Mouse (Mus musculus) megakaryocyte, adult 5-6 weeks (primary cell): ENCODE measurements around the gene Mfge8. TPM values are rescaled to one million over a fixed set of nuclear protein-coding genes. Genes with fewer than 3 reads are reported as not detected.

ENCODE experiments used
- ATAC-seq: 2 replicates; pipeline ENCODE4 v1.8.0; 2016; ENCODE audit warnings: mild to moderate bottlenecking, inconsistent platforms; ENCODE audit not compliant: poor library complexity, severe bottlenecking
- total RNA-seq, 2 experiments: library from RNA; stranded (forward) in 1 of 2; stranded (reverse) in 1 of 2; fragments of 153-499, 151-499 nt in 1 of 2; fragments of 221-1000, 200-1000 nt in 1 of 2; gene quantifications; 2 replicates each; pipeline versions ENCODE4 v1.2.3 to v1.2.4; 2015 to 2017

The Mfge8 gene
- total RNA-seq, 2 experiments from 2014 or later, result 9.2 to 10.5 TPM

- no peak for ATAC-seq
Observed at GRCm38 (mm10) chr7:79130385-79130784, 18.5 kb downstream of the Mfge8 start.

DNA sequence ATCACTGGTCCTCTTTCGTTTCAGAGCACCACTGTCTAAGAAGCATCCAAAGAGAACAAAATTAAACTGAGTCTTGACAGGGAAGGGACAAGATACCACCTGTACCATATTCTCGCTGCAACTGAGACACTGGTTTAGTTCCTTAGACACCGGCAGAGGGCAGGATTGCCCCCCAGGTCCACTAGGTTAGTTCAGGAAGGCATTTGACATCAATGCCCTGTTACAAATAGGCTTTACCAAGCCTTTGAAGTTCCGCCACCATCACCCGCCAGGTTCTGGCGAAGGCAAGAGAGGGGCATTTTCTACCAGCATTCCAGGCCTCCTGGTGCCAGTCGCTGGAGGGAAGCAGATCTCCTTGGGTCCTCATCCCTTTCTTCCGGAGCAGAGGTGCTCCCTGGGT is 19.0 kb downstream of the Mfge8 start:
- no peak for ATAC-seq

GRCm38 (mm10) chr7:79123465-79123864 is 25.4 kb downstream of the Mfge8 start:
- no peak for ATAC-seq

- no peak for ATAC-seq
Observed at GRCm38 (mm10) chr7:79113848-79114247, 35.0 kb downstream of the Mfge8 start.

GRCm38 (mm10) chr7:79096492-79096891 is 52.4 kb downstream of the Mfge8 start:
- ATAC-seq, result no peak

GRCm38 (mm10) chr7:79089111-79089510 is 59.7 kb downstream of the Mfge8 start:
- ATAC-seq, result no peak

Other genes starting within 250 kb of the Mfge8 start
- gene Isg20, start 235.6 kb downstream of the Mfge8 start, total RNA-seq (2015), result 25.8 and 30.9 TPM in 2 replicates
- gene Isg20, start 235.6 kb downstream of the Mfge8 start, total RNA-seq (2017), result 10.6 and 12.1 TPM in 2 replicates
- gene Acan, start 95.6 kb downstream of the Mfge8 start, total RNA-seq (2015), result not detected in 2 replicates
- not detected in 2 replicates for gene Acan, start 95.6 kb downstream of the Mfge8 start, total RNA-seq (2017)
- not detected in 2 replicates for gene Hapln3, start 18.0 kb downstream of the Mfge8 start, total RNA-seq (2015)
- not detected in 2 replicates for gene Hapln3, start 18.0 kb downstream of the Mfge8 start, total RNA-seq (2017)
- 41.5 and 45.2 TPM in 2 replicates for gene Abhd2, start 124.1 kb upstream of the Mfge8 start, total RNA-seq (2015)
- 26.3 and 28.5 TPM in 2 replicates for gene Abhd2, start 124.1 kb upstream of the Mfge8 start, total RNA-seq (2017)
- not detected in 2 replicates for gene Rlbp1, start 238.0 kb upstream of the Mfge8 start, total RNA-seq (2015)
- gene Rlbp1, start 238.0 kb upstream of the Mfge8 start, total RNA-seq (2017), result not detected in 2 replicates
- 8.0 and 9.2 TPM in 2 replicates for gene Fanci, start 242.9 kb upstream of the Mfge8 start, total RNA-seq (2015)
- gene Fanci, start 242.9 kb upstream of the Mfge8 start, total RNA-seq (2017), result 19.2 and 19.6 TPM in 2 replicates